Mouse (Mus musculus): ENCODE results near the gene Gm11939. TPM values are rescaled to one million over a fixed set of nuclear protein-coding genes. Genes with fewer than 3 reads are reported as not detected.
A peak's percentile ranks its signal among the peaks of the same experiment; 100 is the strongest.

Gene Gm11939
- total and polyA plus RNA-seq, 2 experiments from 2014 or later: not detected

DNA sequence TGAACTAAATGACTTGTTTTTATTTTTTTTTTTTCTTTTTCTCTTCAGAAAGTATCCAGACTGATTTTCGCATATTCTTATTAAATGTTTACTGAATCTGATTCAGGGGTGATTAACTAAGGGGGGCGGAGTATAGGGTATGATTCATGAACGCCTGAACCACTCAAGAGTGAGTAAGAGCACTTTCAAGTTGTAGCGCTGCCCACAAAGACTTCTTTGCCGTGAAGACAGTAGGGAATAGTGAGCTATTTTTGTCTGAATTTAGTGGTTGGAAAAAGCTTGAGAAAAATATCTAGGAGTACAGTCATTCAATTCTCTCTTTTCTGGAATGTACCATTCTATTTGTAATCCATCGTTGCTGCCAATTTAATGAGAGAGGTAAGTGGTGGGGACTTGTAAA is 22.3 kb upstream of the Gm11939 start:
- 69% methylated on average over 6 of the region's 6 CpGs for whole genome bisulfite sequencing
- Histone ChIP-seq H3K36me3 (replicated peaks; ENCODE audit: control insufficient read depth, insufficient read depth, low read length) (no peaks in the 10 kb centered on the region), H3K9me3 (replicated peaks; ENCODE audit: control insufficient read depth, low read length) (no peaks in the 10 kb centered on the region), H3K27ac (ENCODE audit: low read depth) (no peak overlapping the region), H3K9ac (replicated peaks; ENCODE audit: low read depth, low read length) (no peak overlapping the region), H3K4me3 (ENCODE audit: low read depth, low read length) (no peak overlapping the region), H3K4me2 (ENCODE audit: low read depth, low read length) (no peak overlapping the region), H3K4me1 (ENCODE audit: control insufficient read depth, insufficient read depth) (no peaks in the 10 kb centered on the region), H3K27me3 (ENCODE audit: control insufficient read depth, insufficient read depth, low read length) (no peaks in the 10 kb centered on the region)
- ATAC-seq (ENCODE audit: insufficient read depth, low read depth): no peak
- no peak for DNase-seq (ENCODE audit: low spot score)
- TF ChIP-seq CTCF (IDR thresholded peaks at IDR 0.05; ENCODE audit: low read depth) (no peak), EP300 (IDR thresholded peaks at IDR 0.05; ENCODE audit: low read depth) (no peak)

- no peaks in the 10 kb centered on the region for H3K4me1 ChIP-seq (ENCODE audit: control insufficient read depth, insufficient read depth)
- no peaks in the 10 kb centered on the region for H3K27me3 ChIP-seq (ENCODE audit: control insufficient read depth, insufficient read depth, low read length)
- no peak for TF ChIP-seq CTCF (IDR thresholded peaks at IDR 0.05; ENCODE audit: low read depth)
- no peak overlapping the region for H3K9ac ChIP-seq (replicated peaks; ENCODE audit: low read depth, low read length)
- no peak overlapping the region for H3K4me2 ChIP-seq (ENCODE audit: low read depth, low read length)
- 83% methylated on average over 5 of the region's 5 CpGs for WGBS
- ATAC-seq (ENCODE audit: insufficient read depth, low read depth) (no peak), DNase-seq (ENCODE audit: low spot score) (no peak)
- H3K9me3 ChIP-seq (replicated peaks; ENCODE audit: control insufficient read depth, low read length): no peaks in the 10 kb centered on the region
- H3K4me3 ChIP-seq (ENCODE audit: low read depth, low read length): no peak overlapping the region
- H3K27ac ChIP-seq (ENCODE audit: low read depth): no peak overlapping the region
- no peaks in the 10 kb centered on the region for H3K36me3 ChIP-seq (replicated peaks; ENCODE audit: control insufficient read depth, insufficient read depth, low read length)
Observed at GRCm38 (mm10) chr11:99581051-99581450, 21.8 kb upstream of the Gm11939 start.

- Histone ChIP-seq H3K9ac (replicated peaks; ENCODE audit: low read depth, low read length) (no peak within 1 kb of the TSS), H3K4me3 (ENCODE audit: low read depth, low read length) (no peak within 1 kb of the TSS)
- no peak for ATAC-seq (ENCODE audit: insufficient read depth, low read depth)
Observed at GRCm38 (mm10) chr11:99580636-99581035, 21.4 kb upstream of the Gm11939 start, which contains the start of gene Krtap1-5. Gene Krtap1-5, minus strand, starts transcription at chr11:99581016.

DNA sequence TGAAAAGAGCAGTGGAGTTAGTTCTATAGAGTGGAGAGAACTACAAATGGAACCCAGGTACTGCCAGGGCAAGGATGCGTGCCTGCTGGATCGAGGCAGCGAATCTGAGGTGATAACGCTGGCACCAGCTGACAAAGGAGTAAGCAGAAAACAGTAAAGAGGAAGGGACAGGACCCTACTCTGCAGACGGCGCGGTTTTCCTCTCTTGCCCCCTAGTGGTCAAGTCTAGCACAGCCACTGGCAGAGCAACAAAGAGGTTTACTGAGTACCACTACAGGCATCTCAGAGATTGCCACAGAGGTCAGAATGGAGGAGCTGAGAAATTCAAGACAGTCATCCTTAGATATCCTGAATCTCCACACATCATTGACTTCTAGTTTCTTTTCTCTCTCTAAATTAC is 14.8 kb upstream of the Gm11939 start:
- peak overlapping the region; percentile 39 for H3K4me2 ChIP-seq (ENCODE audit: low read depth, low read length)
- H3K9ac ChIP-seq (replicated peaks; ENCODE audit: low read depth, low read length): no peak overlapping the region
- H3K9me3 ChIP-seq (replicated peaks; ENCODE audit: control insufficient read depth, low read length): no peaks in the 10 kb centered on the region
- WGBS: 2% methylated on average over 7 of the region's 7 CpGs
- H3K36me3 ChIP-seq (replicated peaks; ENCODE audit: control insufficient read depth, insufficient read depth, low read length): no peaks in the 10 kb centered on the region
- no peaks in the 10 kb centered on the region for H3K27me3 ChIP-seq (ENCODE audit: control insufficient read depth, insufficient read depth, low read length)
- H3K4me3 ChIP-seq (ENCODE audit: low read depth, low read length): no peak overlapping the region
- H3K27ac ChIP-seq (ENCODE audit: low read depth): no peak overlapping the region
- H3K4me1 ChIP-seq (ENCODE audit: control insufficient read depth, insufficient read depth): no peaks in the 10 kb centered on the region
- peak; percentile 86 for TF ChIP-seq CTCF (IDR thresholded peaks at IDR 0.05; ENCODE audit: low read depth)
- no peak for TF ChIP-seq EP300 (IDR thresholded peaks at IDR 0.05; ENCODE audit: low read depth)
- DNase-seq (ENCODE audit: low spot score) (peak; percentile 39), ATAC-seq (ENCODE audit: insufficient read depth, low read depth) (no peak)

More at GRCm38 (mm10) chr11:99580636-99581035, 21.4 kb upstream of the Gm11939 start, which contains the start of gene Krtap1-5:
- TF ChIP-seq EP300 (IDR thresholded peaks at IDR 0.05; ENCODE audit: low read depth) (no peak), CTCF (IDR thresholded peaks at IDR 0.05; ENCODE audit: low read depth) (no peak)
- no peak for DNase-seq (ENCODE audit: low spot score)
- Histone ChIP-seq H3K9me3 (replicated peaks; ENCODE audit: control insufficient read depth, low read length) (no peaks in the 10 kb centered on the region), H3K27me3 (ENCODE audit: control insufficient read depth, insufficient read depth, low read length) (no peaks in the 10 kb centered on the region), H3K4me1 (ENCODE audit: control insufficient read depth, insufficient read depth) (no peaks in the 10 kb centered on the region), H3K36me3 (replicated peaks; ENCODE audit: control insufficient read depth, insufficient read depth, low read length) (no peaks in the 10 kb centered on the region), H3K27ac (ENCODE audit: low read depth) (no peak within 1 kb of the TSS), H3K4me2 (ENCODE audit: low read depth, low read length) (no peak within 1 kb of the TSS)
- 74% methylated on average over 5 of the region's 6 CpGs for WGBS

GRCm38 (mm10) chr11:99573164-99573563 is 13.9 kb upstream of the Gm11939 start:
- Histone ChIP-seq H3K4me1 (ENCODE audit: control insufficient read depth, insufficient read depth) (no peaks in the 10 kb centered on the region), H3K27ac (ENCODE audit: low read depth) (no peak overlapping the region), H3K27me3 (ENCODE audit: control insufficient read depth, insufficient read depth, low read length) (no peaks in the 10 kb centered on the region), H3K36me3 (replicated peaks; ENCODE audit: control insufficient read depth, insufficient read depth, low read length) (no peaks in the 10 kb centered on the region), H3K4me2 (ENCODE audit: low read depth, low read length) (no peak overlapping the region), H3K9ac (replicated peaks; ENCODE audit: low read depth, low read length) (no peak overlapping the region), H3K4me3 (ENCODE audit: low read depth, low read length) (no peak overlapping the region), H3K9me3 (replicated peaks; ENCODE audit: control insufficient read depth, low read length) (no peaks in the 10 kb centered on the region)
- DNase-seq (ENCODE audit: low spot score) (no peak), ATAC-seq (ENCODE audit: insufficient read depth, low read depth) (no peak)
- 55% methylated on average over 4 of the region's 4 CpGs for WGBS
- TF ChIP-seq EP300 (IDR thresholded peaks at IDR 0.05; ENCODE audit: low read depth): no peak
- TF ChIP-seq CTCF (IDR thresholded peaks at IDR 0.05; ENCODE audit: low read depth): no peak

- no peak for ATAC-seq (ENCODE audit: insufficient read depth, low read depth)
- no peak within 1 kb of the TSS for H3K9ac ChIP-seq (replicated peaks; ENCODE audit: low read depth, low read length)
- WGBS: 85% methylated on average over 7 of the region's 7 CpGs
- no peaks in the 10 kb centered on the region for H3K27me3 ChIP-seq (ENCODE audit: control insufficient read depth, insufficient read depth, low read length)
- no peak within 1 kb of the TSS for H3K4me3 ChIP-seq (ENCODE audit: low read depth, low read length)
- no peak within 1 kb of the TSS for H3K27ac ChIP-seq (ENCODE audit: low read depth)
- H3K36me3 ChIP-seq (replicated peaks; ENCODE audit: control insufficient read depth, insufficient read depth, low read length): no peaks in the 10 kb centered on the region
- no peaks in the 10 kb centered on the region for H3K9me3 ChIP-seq (replicated peaks; ENCODE audit: control insufficient read depth, low read length)
- DNase-seq (ENCODE audit: low spot score): no peak
- no peak within 1 kb of the TSS for H3K4me2 ChIP-seq (ENCODE audit: low read depth, low read length)
- TF ChIP-seq CTCF (IDR thresholded peaks at IDR 0.05; ENCODE audit: low read depth): no peak
- no peak for TF ChIP-seq EP300 (IDR thresholded peaks at IDR 0.05; ENCODE audit: low read depth)
- no peaks in the 10 kb centered on the region for H3K4me1 ChIP-seq (ENCODE audit: control insufficient read depth, insufficient read depth)
Observed at GRCm38 (mm10) chr11:99566530-99566929, 7.3 kb upstream of the Gm11939 start, which contains the start of gene Krtap3-1. Gene Krtap3-1, minus strand, starts transcription at chr11:99566630.

All from heart, postnatal 0 days (tissue).